Mouse (Mus musculus): ENCODE data around the gene Itgav.
A peak's percentile ranks its signal among the peaks of the same experiment; 100 is the strongest.

Itgav gene

DNA sequence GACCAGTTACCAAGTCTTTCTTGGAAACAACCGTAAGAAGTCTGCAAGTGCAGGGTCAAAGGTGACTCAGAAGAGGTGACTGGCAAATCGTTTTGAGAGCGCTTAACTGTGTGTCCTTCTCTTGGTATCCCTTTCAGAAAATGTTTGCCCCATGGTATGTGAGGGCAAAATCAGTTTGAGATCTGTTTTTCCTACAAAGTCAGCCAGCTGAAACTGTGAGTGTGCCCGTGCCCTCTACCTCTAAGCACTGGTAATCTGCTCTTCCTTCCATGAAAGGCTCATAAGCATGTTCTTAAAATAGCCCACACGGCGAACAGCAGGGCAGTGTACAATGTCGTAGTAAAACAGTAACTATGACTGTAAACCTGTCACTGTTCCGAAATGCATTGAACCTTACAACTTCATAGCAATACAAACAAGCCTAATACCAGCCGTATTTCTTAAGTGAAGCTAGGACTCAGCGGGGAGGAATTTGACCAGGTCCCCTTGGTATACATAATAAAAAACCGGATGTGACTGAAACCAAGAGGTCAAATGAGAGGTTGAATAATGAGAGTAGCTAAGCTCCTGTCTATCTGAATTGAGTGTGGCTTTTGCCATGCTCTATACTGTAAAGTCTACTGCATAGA lies 14.2 kb upstream of the Itgav start:
- peak in 1 of 2 experiments; percentile 47 for DNase-seq (ENCODE audit: inconsistent age in 2 of 2, low spot score in 1 of 2)

DNA sequence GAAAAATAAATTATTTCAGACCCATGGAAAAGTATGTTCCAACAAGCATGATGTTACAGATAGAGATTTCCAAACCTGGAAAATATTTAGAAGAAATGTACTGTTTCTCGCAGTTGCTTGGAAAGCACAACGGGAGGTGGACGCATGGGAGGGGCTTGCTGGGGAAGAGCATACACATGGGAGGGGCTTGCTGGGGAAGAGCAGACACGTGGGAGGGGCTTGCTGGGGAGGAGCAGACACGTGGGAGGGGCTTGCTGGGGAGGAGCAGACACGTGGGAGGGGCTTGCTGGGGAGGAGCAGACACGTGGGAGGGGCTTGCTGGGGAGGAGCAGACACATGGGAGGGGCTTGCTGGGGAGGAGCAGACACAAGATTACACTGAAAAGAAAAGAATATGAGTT lies 10.9 kb upstream of the Itgav start:
- peak in 1 of 2 experiments; percentile 26 for DNase-seq (ENCODE audit: inconsistent age in 2 of 2, low spot score in 1 of 2)

DNA sequence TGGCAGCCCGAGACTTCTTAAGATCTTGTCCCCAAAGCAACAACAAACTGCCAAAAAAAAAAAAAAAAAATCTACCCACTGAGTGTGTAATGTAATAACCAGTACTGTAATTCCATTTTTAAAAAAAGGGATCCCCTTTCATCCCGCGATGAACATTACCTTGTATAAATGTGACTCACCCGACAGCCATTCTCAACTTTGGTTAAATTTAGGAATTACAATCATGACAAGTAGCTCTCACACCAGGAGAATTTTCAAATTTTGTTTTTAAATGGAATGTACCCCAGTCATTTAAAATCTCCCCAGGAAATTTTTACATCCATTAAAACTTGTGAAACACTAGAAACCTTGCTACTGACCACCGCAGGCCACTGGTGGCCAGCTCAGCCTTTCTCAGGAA lies 10.3 kb upstream of the Itgav start:
- DNase-seq (ENCODE audit: inconsistent age in 2 of 2, low spot score in 1 of 2) = no peak

- DNase-seq (ENCODE audit: inconsistent age in 2 of 2, low spot score in 1 of 2) = peak; percentile 93 to 98
Observed at GRCm38 (mm10) chr2:83714783-83715182, 9.4 kb upstream of the Itgav start.

DNA sequence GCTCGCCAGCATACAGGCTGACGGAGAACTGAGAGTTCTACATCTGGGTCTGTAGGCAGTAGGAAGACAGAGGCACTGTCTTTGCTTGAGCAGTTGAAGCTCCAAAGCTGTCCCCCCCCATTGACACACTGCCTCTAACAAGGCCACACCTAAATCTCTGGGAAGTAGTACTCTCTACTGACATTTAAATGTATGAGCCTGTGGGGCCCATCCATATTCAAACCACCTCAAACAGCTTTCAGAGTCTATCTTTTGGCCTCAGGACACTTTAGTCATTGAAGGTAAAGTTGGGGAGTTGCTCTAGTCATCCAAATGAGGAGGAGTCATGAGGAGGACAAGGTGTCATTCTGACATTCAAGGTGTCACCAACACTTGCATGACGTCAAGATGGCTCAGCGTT lies 5.9 kb upstream of the Itgav start:
- no peak for DNase-seq (ENCODE audit: inconsistent age in 2 of 2, low spot score in 1 of 2)

DNA sequence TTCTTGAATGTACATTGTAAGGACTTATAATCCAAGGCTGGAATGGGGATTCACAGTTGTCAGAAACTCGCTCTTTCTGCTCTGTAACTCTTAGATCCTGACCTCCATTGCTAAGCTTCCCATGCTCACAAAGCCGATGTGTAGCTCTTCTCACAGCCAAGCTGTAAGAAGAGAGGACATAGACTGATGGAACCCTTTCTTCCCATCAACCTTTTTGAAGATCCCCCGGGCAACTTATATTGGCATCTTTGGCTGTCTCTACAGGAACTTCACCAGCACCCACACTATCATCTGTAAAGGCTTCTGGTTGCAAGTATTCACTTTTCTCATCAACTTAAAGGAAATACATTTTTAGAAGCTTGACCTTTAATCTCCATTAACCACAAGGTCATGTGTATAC lies 2.6 kb upstream of the Itgav start:
- DNase-seq (ENCODE audit: inconsistent age in 2 of 2, low spot score in 1 of 2) = peak in 1 of 2 experiments; percentile 56

- no peak for DNase-seq (ENCODE audit: inconsistent age in 2 of 2, low spot score in 1 of 2)
Observed at GRCm38 (mm10) chr2:83722936-83723335, 1.3 kb upstream of the Itgav start.

DNA sequence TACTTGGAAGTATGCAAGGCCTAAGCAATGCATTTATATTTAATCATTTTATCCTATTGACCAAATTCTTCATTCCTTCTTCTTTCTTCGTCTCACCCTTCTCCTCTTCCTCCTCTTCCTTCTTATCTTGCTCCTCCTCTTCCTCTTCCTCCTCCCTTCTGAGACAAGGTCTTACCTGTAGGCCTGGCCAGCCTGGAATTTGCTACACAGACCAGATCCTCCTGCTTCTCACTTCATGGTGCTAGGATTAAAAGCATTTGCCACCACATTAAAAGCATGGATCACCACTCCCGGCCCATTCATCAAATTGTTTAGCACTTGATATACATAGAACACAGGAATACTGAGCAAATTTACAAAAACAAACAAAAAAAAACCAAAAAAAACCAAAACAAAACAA lies 851 bp upstream of the Itgav start:
- DNase-seq (ENCODE audit: inconsistent age in 2 of 2, low spot score in 1 of 2) = no peak

GRCm38 (mm10) chr2:83724827-83725730 lies 882 bp downstream of the Itgav start:
- DNase-seq (ENCODE audit: inconsistent age in 2 of 2, low spot score in 1 of 2) = peak; percentile 78 to 92

GRCm38 (mm10) chr2:83725796-83726195 lies 1.6 kb downstream of the Itgav start:
- peak in 1 of 2 experiments; percentile 54 for DNase-seq (ENCODE audit: inconsistent age in 2 of 2, low spot score in 1 of 2)

GRCm38 (mm10) chr2:83728238-83728682 lies 4.1 kb downstream of the Itgav start:
- peak; percentile 64 to 85 for DNase-seq (ENCODE audit: inconsistent age in 2 of 2, low spot score in 1 of 2)

DNA sequence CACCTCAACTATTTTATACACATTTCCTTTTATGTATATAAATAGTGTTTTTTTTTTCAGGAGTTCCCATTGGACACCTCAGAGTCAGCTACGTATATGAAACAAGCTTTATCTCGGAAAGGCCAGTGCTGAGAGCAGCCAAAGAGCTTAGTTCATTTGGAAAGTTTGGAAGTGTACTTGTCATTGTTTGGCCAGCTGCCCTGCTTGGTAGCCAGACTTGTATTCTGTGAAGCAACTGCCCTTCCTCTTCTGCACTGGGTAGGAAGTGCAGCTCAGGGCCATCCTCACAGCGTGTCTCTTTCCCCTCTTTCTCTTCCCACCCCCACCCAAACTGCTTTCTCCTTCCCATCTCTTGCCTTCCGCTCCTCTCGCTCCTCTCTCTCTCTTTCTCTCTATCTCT lies 5.1 kb downstream of the Itgav start:
- DNase-seq (ENCODE audit: inconsistent age in 2 of 2, low spot score in 1 of 2) = peak; percentile 87 to 94

GRCm38 (mm10) chr2:83732896-83733295 lies 8.7 kb downstream of the Itgav start:
- no peak for DNase-seq (ENCODE audit: inconsistent age in 2 of 2, low spot score in 1 of 2)

DNA sequence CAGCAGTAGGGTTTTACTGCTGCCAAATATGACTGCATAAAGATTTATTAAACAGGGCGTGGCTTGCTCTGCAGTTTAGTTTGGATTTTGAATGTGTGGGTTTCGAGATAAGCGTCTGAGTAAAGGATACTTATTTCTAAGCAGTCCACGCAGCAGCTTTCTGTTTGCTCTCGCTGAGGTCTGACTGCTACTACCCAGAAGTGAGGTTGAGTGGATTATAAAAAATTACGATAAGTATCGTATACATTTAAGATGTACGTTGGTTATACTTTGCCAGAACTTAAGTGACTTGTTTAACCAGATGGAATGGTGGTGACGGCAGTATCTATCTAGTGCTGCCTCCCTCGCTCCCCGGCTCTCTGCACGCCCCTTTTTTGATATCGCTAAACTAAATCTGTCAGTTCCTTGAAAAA lies 9.8 kb downstream of the Itgav start:
- peak in 1 of 2 experiments; percentile 83 for DNase-seq (ENCODE audit: inconsistent age in 2 of 2, low spot score in 1 of 2)

DNA sequence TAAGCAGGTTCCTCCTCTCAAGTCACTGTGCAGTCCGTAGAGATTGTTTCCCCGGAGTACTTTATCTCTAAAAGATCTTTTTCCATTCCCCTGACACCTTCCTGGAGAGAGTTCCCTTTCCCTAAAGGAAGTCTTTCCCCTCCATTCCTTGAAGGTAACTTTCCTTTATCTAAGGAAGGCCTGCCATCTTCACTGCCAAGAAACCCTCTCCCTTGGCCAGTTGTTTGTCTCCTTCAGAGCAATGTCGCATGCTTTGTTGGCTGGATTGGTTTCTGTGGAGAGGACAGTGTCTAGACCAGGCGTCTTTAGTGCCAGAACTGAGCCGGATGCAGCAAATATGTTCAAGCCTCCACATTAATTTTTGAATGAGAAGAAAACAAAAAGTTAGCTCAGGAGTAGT lies 11.1 kb downstream of the Itgav start:
- DNase-seq (ENCODE audit: inconsistent age in 2 of 2, low spot score in 1 of 2) = no peak

DNA sequence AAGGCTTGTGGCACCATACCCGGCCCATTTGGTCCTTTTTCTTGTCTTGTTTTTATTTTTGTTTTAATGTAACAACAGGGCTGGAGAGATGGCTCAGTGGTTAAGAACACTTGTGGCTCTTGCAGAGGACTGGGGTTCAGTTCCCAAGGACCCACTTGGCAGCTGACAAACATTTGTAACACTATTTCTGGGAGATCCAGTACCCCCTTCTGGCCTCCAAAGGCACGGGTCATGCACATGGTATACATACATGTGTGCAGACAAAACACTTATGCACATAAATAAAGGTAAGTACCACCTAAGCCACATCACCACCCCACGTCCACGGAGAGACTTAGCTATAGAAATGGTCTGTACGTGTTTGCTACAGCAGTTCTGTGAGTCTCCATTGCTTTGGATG lies 12.6 kb downstream of the Itgav start:
- peak in 1 of 2 experiments; percentile 4 for DNase-seq (ENCODE audit: inconsistent age in 2 of 2, low spot score in 1 of 2)

DNA sequence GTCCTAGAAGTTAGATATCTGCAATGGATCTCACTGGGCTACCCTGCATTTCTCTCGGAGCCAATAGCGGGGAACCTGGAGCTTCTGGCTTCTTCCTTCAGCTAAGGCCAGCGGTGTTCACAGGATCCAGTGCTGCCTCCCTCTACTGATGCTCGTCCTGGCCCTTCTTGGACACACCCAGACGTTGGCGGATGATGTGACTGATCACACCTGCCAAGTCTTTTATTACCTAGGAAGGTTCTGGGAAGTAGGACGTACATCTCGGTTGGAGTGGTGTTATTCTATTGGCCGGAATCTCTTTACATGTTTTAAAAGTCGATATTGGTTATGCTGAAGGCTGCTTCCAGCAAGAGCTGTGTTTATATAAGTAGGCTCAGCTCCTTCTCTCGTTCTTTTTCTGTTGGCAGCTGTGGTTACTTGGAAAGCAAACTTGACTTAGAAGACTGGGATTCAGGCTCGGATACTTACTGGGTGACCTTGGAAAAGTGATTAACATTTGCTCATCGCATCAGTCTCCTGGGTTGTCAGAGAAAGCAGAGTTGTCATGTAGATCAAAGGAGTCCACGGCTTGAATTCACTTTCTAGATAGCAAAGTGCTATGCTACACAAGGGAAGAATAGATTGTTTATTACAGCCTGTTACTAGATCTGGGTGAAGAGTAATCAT lies 14.5 kb downstream of the Itgav start:
- peak in 1 of 2 experiments; percentile 79 for DNase-seq (ENCODE audit: inconsistent age in 2 of 2, low spot score in 1 of 2)

- no peak for DNase-seq (ENCODE audit: inconsistent age in 2 of 2, low spot score in 1 of 2)
Observed at GRCm38 (mm10) chr2:83739461-83740124, 15.4 kb downstream of the Itgav start.

DNA sequence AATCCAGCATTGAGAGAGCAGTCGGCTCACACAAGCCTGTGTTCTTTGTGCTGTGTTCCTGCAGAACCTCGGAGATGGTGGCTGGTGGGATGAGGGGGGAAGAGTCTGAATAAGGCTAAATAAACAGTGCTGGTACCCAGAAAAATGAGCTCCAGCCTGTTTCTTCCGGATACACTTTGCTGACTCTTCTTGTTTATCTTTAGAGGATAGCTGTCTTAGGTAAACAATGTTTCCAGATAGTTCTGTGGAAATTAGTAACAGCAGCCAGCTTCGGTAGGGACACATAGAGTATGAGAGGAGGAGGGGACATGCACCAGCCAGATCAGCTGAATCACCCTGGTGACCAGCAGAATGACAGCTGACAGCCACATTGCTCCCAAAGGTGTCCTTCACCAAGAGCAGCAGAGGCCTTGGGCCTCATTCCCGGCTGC lies 16.4 kb downstream of the Itgav start:
- peak; percentile 74 to 88 for DNase-seq (ENCODE audit: inconsistent age in 2 of 2, low spot score in 1 of 2)

DNA sequence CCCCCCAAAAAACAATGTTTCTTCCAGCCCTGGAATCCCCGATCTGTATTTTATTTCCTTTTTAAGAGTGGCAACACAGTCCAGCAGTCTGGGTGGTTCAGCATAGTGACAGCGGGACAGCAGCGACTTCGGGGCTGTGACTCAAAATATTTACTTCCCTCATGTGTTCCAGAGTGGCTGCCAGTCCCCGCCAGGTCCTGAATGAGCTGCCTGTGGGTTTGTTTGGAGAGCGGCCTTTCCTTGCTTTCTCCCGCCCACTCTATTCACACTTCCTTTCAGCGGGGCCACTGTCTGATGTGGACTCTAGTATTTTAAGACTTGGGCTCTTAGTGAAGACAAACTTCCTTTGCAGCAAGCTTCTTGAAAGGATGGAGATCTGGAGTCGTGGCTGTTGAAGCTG lies 18.0 kb downstream of the Itgav start:
- peak in 1 of 2 experiments; percentile 55 for DNase-seq (ENCODE audit: inconsistent age in 2 of 2, low spot score in 1 of 2)

GRCm38 (mm10) chr2:83742836-83743235 lies 18.6 kb downstream of the Itgav start:
- peak in 1 of 2 experiments; percentile 30 for DNase-seq (ENCODE audit: inconsistent age in 2 of 2, low spot score in 1 of 2)
